Mouse (Mus musculus): Measurements from ENCODE around the gene Fam217a.
"Not testable (repeated sequence)": the region's sequence is repeated elsewhere in the genome, so short reads cannot be mapped to it uniquely, and the experiment has no call there.

The Fam217a gene

GRCm38 (mm10) chr13:34873801-34874681 lies 50.1 kb downstream of the Fam217a start:
- DNase-seq (ENCODE audit: low spot score) = peak; percentile 96

DNA sequence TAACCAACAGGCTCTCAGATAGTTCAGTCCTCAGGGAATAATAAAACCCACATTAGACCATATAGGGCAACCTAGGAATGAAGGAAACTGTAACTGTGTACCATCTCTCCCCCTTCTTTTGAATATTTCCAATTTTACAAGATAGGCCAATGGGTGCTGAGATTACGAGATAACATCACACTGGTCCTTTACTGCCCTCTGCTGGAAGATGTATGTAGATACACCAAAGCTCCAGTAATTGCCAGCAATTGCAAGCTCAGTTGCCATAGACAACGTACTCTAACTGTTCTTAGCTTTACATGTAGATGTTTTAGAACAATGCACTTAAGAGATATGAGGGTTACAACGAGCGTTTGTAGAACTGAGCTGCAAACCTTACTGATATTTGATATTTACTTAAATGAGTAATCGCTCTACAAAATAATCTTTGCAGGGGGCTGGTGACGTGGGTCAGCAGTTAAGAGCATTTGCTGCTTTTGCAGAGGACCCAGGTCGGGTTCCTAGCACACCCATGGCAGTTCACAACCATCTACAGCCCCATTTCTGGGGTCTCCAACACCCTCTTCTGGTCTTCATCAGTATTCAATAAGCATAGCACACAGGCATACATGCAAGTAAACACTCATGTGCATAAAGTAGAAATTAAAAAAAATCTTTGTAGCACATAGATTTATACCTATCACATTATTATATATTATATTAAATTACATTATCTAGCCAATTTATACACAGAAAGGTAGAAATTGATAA lies 59.5 kb downstream of the Fam217a start:
- peak; percentile 90 for DNase-seq (ENCODE audit: low spot score)

DNA sequence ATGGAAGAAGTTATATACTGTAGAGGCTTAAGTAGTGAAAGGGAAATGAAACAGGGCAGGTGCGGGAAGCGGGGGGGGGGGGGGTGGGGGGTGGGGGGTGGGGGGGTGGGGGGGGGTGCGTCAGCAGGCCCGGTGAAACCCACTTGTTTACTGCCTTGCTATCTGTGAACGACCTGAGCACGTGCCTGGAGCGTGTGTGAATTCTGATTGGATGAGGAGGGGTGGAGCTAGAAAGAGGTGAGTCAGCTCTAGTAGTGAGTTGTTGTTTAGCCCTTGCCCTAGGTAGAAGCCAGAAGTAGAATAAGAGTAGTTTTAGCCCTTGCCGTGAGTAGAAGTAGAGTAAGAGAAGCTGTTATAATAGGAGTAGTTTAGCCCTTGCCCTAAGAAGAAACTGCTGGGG lies 62.9 kb downstream of the Fam217a start:
- not testable (repeated sequence) for DNase-seq (ENCODE audit: low spot score)

All from retina, embryonic 14.5 days (tissue).